Mouse (Mus musculus) kidney, postnatal 25 days (tissue): Measurements from ENCODE around the gene Pbp2.

Source experiments
- DNase-seq, 2 experiments: peaks; one replicate each; pipeline ENCODE4 v3.0.0; 2021; ENCODE audit warnings: mixed read lengths in 2 of 2

Gene Pbp2

DNA sequence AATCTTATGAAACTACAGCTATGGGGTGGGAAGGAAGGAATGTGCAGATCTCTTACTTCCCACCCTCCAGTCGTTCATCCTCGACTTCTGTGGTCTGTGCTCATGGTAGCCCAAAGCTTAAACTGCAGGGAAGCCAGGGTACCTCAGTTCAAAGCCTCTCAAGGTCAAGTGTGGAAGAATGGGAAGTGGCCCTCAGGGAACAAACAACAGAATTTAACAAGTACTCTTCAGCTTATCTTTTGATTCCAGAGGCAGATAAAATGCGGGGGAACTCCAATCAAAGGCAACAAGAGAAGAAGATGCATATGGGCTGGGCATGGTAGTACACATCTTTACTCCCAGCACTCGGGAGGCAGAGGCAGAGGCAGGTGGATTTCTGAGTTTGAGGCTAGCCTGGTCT, 9.7 kb downstream of the Pbp2 start:
- no peak for DNase-seq

DNA sequence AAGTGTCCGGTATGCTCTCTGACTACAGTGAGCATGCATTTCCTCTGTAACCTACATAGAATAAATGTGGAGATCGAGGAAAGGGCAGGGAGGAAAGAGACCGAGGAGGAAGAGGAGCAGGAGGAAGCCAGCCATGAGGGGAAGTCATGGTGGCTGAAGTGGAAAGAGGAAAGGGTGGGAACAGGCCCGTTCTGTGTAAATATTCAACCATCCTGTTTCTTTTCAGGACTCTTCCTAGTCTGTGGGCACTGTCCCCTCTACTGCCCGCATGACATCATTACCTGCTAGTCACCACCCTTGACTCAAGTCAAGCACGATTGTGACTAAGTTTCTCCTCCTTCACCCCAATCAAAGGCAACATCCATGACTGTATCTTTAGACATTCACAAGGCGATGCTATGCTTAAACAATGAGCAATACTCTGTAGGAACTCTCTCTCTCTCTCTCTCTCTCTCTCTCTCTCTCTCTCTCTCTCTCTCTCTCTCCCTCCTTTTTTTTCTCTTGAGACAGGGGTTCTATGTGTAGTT, 11.1 kb downstream of the Pbp2 start:
- DNase-seq: no peak

DNA sequence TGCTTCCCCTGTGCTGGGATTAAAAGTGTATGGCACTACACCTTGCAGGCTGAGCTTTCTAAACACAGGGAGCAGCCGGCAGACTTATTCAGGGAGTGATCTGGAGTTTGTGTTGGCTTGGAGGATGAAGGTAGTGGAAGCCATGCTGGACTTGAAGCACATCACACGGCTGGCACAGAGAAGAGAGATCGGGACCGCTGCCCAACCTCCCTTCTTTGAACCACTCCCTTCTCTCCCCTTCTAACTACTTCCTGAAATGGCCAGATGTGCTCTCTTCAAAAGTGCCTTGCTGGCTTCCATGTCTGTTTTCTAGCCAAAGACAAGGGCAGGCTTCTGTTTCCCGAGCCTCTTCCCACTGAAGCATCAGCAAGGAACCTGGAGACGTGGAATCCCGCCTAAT, 12.6 kb downstream of the Pbp2 start:
- DNase-seq: no peak

DNA sequence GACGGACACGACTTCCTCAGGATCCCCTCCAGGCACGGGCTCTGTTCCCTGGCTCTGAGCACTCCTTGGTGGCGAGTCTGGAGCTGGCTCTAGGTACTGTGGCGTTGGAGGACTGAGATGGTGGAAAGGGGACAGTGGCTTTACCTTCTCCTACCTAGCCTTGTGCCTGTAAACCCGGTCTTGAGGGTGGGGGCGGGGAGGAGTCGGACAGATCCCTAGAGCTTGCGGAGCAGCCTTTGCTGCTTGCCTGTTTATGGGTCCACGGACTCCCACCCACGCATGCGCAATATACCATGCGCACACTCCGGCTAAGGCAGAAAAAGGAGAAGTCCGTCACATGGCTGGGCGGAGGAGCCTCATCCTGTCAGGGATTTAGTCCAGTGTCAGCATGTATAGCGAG, 13.9 kb downstream of the Pbp2 start:
- peak in 1 of 2 experiments; percentile 50 for DNase-seq

DNA sequence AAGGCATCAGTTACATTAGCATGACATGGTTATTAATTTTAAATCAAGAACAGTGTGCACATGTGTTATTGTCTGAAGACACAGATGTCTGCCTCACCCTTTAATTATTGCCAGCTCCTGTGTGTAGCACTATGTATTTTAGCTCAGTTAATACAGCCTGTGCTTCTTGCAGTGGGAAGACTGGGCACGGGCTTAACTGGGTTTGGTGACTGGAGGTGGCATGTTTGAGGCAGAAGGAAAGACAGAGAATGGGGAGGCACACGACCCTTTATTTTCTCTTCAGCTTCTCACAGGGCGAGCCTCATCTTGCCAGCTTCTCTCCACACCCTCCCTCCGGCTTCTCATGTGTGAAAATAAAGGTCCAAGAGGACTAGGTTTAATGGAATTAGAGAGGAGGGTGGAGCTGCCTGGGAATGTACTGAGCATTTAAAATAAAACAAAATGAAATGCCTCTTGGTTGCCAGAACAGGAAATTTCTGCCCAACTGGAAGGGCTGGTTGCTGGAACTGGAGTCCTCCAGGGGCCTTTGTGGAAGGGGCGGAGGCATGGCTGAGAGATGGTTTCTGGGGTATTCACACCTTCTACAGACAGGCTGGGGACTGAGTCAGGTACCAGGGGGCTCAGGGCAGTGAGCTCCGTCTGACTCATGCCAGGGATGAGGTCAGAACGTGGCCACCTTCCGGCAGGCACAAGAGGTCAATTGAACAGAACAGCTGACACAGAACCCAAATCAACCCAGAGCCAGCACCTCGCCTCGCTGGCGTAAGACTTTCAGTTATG, 14.9 kb downstream of the Pbp2 start:
- peak; percentile 23 to 45 for DNase-seq

DNA sequence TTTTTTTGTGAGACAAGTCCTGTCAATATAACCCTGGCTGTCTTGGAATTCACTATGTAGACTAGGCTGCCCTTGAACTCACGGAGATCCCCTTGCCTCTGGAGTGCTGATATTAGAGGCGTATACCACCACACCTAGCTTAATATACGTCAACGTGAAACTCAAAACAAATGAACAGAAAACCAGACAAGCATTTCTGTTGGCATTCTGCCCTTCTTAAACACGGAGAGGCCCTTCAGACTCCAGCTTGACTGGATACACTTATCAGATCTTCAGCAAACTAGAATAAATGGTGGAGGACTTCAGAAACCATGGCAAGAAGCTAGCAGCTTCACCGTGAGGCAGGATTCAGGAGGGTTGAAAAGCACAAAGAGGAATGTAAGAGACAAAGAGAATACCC, 16.1 kb downstream of the Pbp2 start:
- DNase-seq: no peak

DNA sequence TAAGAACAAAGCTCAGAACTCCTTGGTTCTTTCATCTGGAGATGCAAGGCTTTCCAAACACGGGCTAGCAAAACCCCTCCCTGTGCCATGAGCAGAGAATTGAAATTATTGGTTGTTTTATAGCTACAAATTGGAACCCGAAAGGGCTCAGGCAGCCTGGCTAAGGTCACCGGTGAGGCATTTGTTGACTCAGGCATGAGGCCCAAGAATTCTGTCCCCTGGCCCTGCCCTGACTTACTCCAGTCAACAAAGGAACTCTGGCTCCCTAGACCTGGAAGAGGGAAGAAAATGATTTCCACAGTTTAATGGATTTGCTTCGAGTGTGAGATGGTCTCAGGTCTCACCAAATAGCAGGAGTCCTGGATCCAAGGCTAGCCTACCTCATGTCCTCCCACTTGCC, 17.8 kb downstream of the Pbp2 start:
- DNase-seq: peak; percentile 17 to 47

DNA sequence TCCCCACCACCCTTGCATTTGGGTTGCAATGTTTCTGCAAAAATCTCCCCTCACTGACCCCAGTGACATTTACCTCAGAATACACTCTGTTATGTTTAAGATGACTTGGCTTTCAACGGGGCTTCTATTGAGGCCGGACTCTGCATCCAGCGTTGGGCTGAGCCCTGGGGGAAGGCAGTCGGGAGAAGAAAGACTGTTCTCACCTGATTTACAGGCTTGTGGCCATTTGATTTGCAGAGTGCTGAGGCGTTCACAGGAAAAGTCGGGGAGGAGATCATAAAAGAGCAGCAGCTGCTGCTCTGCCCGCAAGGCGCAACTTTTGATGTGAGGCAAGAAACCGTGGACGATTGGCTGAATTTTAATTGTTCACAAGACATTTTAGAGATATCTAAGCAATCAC, 30.3 kb downstream of the Pbp2 start:
- no peak for DNase-seq

DNA sequence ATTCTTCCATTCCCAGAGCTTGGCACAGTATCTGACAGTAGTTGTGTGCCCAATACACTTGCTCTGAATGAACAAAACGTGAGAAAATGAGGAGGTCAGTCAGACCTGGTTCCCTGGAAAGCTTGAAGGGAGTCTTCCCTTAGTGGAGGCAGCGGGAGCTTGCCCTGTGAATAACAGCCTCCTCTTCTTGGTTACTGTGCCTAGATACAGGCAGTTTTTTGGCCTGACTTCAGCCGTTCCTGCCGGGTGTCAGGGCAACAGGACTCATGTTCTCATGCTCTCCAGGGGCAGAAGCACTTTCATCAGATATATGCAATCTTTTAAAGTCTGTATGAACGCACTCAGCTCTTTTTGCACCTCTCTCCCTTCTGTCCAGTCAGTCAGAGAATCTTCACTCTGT, 30.9 kb downstream of the Pbp2 start:
- no peak for DNase-seq

DNA sequence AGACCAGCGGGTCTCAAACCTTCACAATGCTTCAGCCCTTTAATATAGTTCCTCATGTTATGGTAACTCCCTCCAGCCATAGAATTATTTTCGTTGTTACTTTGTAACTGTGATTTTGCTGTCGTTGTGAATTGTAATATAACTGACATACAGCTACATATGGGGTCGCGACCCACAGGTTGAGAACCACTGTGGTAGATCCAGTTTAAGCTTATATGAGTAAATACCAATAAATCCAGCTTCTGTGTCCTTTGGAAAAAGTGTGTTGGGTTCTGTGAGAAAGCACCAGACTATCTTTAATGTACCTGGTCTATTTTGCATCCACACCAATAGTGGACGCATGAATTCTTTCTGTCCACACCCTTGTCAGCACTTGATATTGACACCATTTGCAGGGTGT, 31.9 kb downstream of the Pbp2 start:
- DNase-seq: no peak

DNA sequence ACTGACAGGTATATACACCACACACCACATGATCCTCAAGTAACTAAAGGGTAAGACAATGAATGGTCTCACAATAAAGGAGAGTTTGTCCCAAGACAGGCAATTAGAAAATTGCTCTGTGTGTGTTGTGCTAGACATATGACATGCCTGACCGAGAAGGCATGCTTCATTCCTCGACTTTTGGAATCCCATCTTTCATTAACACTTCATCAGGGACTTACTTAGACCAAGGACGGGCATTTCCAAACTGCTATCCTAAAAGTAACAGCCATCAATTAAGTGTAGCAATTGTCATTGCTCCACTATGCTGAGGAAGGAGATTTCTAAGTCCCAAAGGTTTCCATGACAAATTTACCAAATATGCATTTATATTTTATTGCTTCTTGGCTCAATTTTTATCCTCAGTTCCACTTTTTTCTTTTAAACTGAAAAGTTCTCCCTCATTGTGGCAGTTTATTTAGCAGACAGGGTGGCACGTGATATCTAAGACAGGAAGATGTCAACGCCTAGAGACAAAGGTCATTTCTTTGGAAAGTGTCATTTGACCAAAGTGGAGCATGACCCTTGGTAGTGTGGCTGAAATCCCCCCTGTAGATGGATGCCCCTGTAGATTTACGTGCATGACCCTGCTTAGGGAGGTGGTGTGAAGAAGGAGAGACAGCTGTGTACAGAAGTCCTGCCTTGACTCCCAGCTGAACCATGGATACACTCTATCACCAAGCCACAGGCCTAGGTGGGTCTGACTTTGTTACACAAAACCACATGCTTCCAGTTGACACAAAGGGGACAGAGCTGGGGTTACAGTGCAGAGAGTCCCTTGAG, 33.5 kb downstream of the Pbp2 start:
- DNase-seq: no peak

DNA sequence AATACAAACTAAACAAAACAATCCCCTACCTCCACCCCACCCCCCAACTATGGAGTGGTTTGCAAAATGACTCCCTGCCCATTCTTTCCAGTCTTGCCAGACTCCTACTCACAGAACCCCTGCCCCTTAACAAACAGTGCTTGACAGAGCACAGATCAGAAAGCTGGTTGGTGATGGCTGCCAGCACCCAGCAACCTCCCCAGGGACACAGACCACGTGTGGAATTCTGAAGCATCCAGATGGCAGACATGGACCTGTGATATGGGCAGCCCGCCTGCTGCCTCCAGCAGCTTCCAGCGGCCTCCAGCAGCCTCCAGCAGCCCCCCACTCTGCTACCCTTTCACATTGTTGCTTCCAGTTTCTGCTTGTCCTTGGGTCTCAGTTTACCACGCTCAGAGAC, 35.0 kb downstream of the Pbp2 start:
- no peak for DNase-seq

DNA sequence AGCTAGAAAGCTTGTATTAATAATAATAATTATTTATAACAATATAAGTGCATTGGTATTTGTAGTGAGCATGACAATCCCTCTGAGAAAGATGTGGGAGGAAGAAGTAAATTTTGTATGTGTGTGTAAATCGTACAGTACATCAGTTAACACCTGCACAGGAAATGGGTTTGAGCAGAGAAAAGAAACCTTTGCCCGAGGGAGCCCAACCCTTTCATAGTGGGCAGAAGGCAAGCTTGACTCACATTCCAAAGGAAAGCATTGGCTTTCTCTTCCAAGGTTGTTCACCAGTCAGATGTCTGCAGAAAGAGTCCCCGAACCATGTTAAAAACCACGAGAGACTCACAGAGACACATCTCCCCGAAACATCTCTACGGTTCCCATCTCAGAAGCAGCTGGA, 37.1 kb downstream of the Pbp2 start:
- no peak for DNase-seq

DNA sequence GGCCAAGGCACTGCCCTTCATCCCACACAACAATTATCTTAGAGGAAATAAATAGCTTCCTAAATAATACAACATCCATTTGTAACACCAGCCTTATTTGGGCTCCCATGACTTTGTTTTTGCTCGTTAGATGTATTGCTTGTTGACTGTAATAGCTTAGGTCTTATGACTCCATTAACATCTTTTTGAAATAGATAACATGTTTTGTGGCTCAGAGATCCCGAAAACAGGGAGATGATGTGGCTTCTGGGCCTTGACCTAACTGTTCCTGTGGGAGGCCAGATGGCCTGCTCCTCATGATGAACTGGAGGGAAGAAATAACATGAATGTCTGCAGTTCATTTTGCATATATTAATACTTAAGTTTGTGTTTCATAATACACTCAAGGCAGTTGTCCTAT, 38.4 kb downstream of the Pbp2 start:
- DNase-seq: no peak

DNA sequence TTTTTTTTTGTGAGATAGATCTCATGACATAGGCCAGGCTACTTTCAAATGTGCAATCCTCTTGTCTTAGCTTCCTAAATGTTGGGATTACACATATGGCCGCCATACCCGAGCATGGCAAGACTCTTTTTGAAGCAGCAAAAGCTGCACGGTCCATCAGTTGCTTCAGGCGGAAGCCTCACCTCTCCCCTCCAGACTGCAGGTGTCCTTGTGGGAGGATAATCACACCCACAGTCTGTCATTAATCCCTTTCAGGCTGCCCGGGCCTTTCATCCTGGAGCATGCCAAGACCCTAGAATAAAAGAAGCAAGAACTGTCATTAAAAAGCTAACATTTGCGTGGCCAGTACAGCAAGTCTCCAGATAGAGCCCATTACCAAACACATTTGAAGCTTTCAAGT, 40.6 kb downstream of the Pbp2 start:
- no peak for DNase-seq

DNA sequence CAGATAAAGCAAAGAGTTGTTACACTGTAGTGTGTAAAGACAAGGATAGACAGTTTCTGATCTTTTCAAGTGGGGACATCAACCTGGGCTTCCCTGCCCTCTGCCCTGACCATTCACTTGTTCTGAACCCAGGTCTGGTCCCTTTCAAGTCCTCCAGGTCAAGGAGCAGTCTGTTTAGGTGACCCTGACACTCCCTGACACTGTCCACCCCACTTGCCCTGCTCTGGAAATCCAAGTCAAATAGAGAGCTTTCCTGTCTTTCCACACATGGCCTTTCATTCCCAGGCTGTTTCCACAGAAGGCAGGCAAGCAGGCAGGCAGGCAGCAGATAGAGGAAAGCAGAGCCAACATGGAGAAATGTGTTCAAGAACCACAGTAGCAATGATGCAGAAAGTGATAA, 41.8 kb downstream of the Pbp2 start:
- DNase-seq: no peak

DNA sequence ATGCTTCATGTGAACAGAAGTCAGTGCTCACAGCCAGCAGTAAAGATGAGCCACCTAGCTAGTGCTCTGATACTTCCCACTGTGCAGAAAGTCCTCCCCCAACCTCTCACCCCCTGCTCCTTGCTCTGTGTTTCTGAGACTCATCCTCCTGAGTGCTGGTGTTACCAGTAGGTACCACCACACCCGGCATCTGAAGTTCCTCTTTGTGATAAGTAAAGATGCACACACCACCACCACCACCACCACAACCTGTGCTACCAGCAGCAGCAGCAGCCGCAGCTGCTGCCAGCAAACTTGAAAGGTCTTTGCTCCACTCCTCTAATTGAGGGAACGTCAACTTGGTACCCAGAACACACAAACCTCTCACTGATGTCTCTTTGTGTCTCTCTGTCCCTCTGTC, 43.0 kb downstream of the Pbp2 start:
- DNase-seq: no peak

DNA sequence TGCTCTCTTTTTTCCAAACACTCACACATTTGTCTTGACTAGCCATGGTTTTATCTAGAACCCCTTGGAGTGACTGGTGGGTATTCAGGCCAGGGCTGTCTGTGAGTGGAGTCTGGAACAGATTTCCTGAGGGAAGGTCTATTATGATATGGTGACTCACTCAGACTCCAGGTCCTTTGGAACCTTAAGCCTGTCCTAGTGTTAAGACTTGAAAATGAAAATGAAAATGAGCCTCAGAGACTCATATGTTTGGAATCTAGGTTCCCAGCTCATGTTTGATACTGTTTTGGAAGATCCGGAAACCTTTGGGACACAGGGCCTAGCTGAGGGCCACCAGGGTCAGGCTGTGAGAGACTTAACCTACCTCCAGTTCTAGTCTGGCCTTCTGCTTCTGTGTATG, 44.1 kb downstream of the Pbp2 start:
- no peak for DNase-seq

DNA sequence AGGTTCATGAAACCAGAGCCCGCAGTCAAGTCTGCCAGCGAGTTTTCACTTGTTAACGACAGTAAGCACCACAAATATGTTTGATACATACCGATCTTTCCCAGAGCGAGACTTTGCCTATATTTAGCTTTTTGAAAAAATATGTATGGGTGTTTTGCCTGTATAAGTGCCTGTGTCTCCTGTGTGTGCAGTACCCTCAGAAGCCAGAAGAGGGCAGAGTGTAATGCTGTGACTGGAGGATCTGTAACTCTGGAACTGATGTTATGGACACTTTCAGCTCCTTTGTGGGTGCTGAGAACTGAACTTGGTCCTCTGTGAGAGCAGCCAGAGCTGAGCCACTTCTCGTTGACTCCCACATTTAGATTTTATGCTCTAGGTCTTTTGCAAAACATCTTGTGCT, 46.1 kb downstream of the Pbp2 start:
- DNase-seq: no peak

DNA sequence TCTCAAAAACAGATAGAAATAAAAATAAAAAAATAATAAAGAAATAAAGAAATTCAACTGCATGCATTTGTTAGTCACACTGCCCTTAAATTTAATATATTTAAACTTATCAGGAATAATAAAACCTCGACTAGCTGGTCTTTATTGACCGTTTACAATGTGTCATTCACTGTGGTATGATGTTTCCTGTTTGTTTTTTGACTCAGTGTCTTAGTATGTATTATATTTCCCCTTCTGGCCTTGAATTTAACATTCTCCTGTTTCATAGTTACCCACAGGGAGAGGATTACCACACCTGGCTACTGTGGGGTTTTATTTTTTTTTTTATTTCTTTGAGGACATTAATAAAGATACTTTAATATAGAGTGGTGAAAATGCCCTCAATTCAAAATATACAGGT, 47.6 kb downstream of the Pbp2 start:
- no peak for DNase-seq

DNA sequence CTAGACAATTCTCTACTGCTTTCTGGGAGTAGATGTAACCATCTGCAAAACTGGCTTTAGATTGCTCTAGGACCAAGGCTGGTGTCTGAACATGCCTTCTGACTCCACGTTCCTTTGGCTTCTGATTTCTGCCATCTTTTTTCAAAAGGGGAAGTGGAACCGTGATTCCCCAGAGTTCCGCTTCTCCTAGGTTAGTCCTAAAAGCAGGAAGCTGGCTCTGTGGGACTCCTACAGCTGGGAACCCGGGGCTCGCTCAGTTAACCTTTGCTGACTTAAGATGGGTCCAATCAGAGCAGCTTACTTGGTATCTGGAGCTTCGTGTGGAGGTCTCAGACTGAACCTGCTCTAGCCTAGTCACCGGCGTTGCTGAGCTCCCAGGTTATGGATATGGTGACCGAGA, 49.1 kb downstream of the Pbp2 start:
- no peak for DNase-seq

DNA sequence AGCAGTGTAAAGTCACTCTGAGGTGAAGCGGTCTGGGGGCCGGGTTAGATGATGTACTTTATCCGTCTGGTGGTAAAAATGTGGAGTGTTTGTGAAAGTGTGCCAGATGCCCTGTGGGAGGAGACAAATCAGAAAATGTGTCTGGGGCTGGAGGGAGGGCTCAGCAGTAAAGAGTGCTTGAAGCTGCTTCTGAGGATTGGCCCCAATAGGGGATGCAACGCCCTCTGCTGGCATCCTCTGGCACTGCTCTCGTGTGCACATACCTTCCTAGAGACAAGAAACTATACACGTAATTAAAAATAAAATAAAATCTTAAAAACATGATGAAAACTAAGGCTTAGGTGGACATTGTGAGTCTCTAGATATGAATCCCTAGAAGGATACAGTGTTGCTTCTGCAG, 49.8 kb downstream of the Pbp2 start:
- no peak for DNase-seq
